Mouse (Mus musculus): ENCODE data around the gene Drd4. TPM values are rescaled to one million over a fixed set of nuclear protein-coding genes. Genes with fewer than 3 reads are reported as not detected.
"Not testable (repeated sequence)": the region's sequence is repeated elsewhere in the genome, so short reads cannot be mapped to it uniquely, and the experiment has no call there.

Gene Drd4
- 1.6 TPM in 2 replicates for polyA plus RNA-seq (2016; fragmentation: Nextera tagmentation; extraction: Ambion mirVana)

DNA sequence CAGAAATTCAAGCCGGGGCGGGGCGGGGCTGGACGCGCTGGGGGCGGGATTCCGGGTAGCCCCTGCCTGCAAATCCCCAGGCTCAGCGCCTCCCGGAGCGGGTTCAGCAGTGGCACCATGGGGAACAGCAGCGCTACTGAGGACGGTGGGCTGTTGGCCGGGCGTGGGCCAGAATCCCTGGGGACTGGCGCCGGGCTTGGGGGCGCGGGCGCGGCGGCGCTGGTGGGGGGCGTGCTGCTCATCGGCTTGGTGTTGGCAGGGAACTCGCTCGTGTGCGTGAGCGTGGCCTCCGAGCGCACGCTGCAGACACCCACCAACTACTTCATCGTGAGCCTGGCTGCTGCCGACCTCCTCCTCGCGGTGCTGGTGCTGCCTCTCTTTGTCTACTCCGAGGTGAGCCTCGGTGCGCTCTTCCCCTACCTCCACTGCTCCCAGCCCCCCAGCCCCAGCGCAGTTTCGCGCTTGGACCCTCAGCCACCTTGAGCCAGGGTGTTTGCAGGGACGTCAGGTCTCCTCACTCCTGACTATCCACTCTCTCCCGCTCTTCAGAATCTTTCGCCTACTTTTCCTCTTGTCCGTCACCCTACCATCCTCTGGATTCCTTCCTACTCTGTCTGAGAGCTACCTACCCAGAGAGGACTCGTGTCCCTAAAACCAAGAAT is at the start of gene Drd4:
TSS of gene Drd4 (plus strand) at position 86 of the 662 bp plus-strand sequence.
- peak within 1 kb of the TSS; percentile 97 for H3K4me2 ChIP-seq
- WGBS: 2% methylated on average over 46 of the region's 46 CpGs
- H3K4me3 ChIP-seq (replicated peaks): peak within 1 kb of the TSS; percentile 59
- H3K36me3 ChIP-seq: peaks cover 8% of the 10 kb centered on the region; the same call in 1 of the 2 replicates
- H3K9me3 ChIP-seq: no peaks in the 10 kb centered on the region
- H3K9ac ChIP-seq (replicated peaks): peak within 1 kb of the TSS; percentile 70
- H3K4me1 ChIP-seq (replicated peaks): peaks cover 31% of the 10 kb centered on the region
- peaks cover 67% of the 10 kb centered on the region for H3K27me3 ChIP-seq
- 0 out of 2 replicates have a peak, but pooled peaks have one; percentile 41 for ATAC-seq (ENCODE audit: insufficient number of reproducible peaks, insufficient read depth, low FRiP score, low TSS enrichment, low read depth)
- H3K27ac ChIP-seq: no peak within 1 kb of the TSS

GRCm38 (mm10) chr7:141250486-141250885 is 41.3 kb upstream of the Drd4 start:
- not testable (repeated sequence) for H3K4me2 ChIP-seq; H3K27me3 ChIP-seq; H3K4me1 ChIP-seq (replicated peaks); H3K9me3 ChIP-seq; H3K27ac ChIP-seq; H3K4me3 ChIP-seq (replicated peaks); H3K9ac ChIP-seq (replicated peaks); ATAC-seq (ENCODE audit: insufficient number of reproducible peaks, insufficient read depth, low FRiP score, low TSS enrichment, low read depth)
- 91% methylated on average over 4 of the region's 4 CpGs for WGBS
- H3K36me3 ChIP-seq: peaks cover 97% of the 10 kb centered on the region

DNA sequence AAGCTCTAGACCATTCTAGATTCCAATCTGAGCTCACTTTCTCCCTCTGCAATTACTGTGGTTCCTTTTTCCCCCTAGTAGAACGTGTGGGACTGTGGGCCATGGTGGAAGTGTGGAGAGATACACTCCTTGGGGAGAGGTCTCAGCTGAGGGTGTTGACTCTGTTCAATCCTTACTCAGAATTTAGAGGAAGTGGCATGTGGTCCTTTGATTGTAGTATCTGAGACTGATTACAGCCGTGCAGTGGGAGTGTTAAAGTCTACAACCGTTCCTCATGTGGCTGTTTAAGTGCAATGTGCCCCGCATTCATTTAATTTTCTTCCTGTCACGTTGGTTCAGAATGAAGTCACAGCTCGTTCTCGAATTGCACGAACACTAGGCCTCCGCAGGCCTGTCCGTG is 35.6 kb upstream of the Drd4 start:
- H3K27me3 ChIP-seq: no peaks in the 10 kb centered on the region
- no peak overlapping the region for H3K4me2 ChIP-seq
- no peak overlapping the region for H3K9ac ChIP-seq (replicated peaks)
- 92% methylated on average over 10 of the region's 10 CpGs for WGBS
- peaks cover 97% of the 10 kb centered on the region for H3K36me3 ChIP-seq
- H3K27ac ChIP-seq: no peak overlapping the region
- no peaks in the 10 kb centered on the region for H3K9me3 ChIP-seq
- no peak overlapping the region for H3K4me3 ChIP-seq (replicated peaks)
- ATAC-seq (ENCODE audit: insufficient number of reproducible peaks, insufficient read depth, low FRiP score, low TSS enrichment, low read depth): no peak
- no peaks in the 10 kb centered on the region for H3K4me1 ChIP-seq (replicated peaks)

GRCm38 (mm10) chr7:141261480-141261879 is 30.3 kb upstream of the Drd4 start:
- no peak overlapping the region for H3K4me3 ChIP-seq (replicated peaks)
- no peak overlapping the region for H3K9ac ChIP-seq (replicated peaks)
- H3K4me1 ChIP-seq (replicated peaks): peaks cover 15% of the 10 kb centered on the region; the same call in 1 of the 2 replicates
- H3K9me3 ChIP-seq: no peaks in the 10 kb centered on the region
- 85% methylated on average over 3 of the region's 3 CpGs for WGBS
- H3K27ac ChIP-seq: no peak overlapping the region
- ATAC-seq (ENCODE audit: insufficient number of reproducible peaks, insufficient read depth, low FRiP score, low TSS enrichment, low read depth): no peak
- H3K27me3 ChIP-seq: peaks cover 4% of the 10 kb centered on the region; the same call in 1 of the 2 replicates
- no peak overlapping the region for H3K4me2 ChIP-seq
- H3K36me3 ChIP-seq: peaks cover 79% of the 10 kb centered on the region

DNA sequence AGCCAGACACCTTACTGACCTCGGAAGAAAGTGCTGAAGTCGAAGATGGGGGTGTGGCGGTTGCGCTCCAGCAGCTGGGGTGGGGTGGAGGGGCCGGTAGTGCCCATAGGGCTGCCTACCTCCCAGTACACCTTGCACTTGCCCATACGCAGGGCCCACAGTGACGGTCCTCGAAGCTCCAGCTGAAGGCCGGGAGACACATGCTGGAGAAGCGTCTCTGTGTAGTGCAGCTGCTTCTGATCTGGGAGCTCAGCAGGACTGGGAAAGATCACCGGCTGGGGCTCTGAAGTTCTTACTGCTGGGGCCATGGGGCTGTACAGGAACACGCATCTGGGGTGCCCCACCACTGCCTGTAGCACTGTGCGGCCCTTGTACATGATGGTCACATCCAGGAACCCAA is 28.2 kb upstream of the Drd4 start:
- Histone ChIP-seq H3K9me3 (no peaks in the 10 kb centered on the region), H3K4me1 (replicated peaks) (peaks cover 17% of the 10 kb centered on the region; the same call in 1 of the 2 replicates), H3K4me2 (no peak overlapping the region), H3K4me3 (replicated peaks) (no peak overlapping the region), H3K27me3 (peaks cover 4% of the 10 kb centered on the region; the same call in 1 of the 2 replicates), H3K27ac (no peak overlapping the region), H3K9ac (replicated peaks) (no peak overlapping the region), H3K36me3 (peaks cover 58% of the 10 kb centered on the region)
- WGBS: 85% methylated on average over 13 of the region's 13 CpGs
- no peak for ATAC-seq (ENCODE audit: insufficient number of reproducible peaks, insufficient read depth, low FRiP score, low TSS enrichment, low read depth)

- Histone ChIP-seq H3K4me2 (no peak overlapping the region), H3K9ac (replicated peaks) (no peak overlapping the region), H3K27ac (no peak overlapping the region), H3K36me3 (peaks cover 52% of the 10 kb centered on the region), H3K4me1 (replicated peaks) (peaks cover 17% of the 10 kb centered on the region; the same call in 1 of the 2 replicates), H3K4me3 (replicated peaks) (no peak overlapping the region), H3K9me3 (no peaks in the 10 kb centered on the region), H3K27me3 (peaks cover 4% of the 10 kb centered on the region; the same call in 1 of the 2 replicates)
- no peak for ATAC-seq (ENCODE audit: insufficient number of reproducible peaks, insufficient read depth, low FRiP score, low TSS enrichment, low read depth)
- 70% methylated on average over 11 of the region's 11 CpGs for WGBS
Measured at GRCm38 (mm10) chr7:141264041-141264700, 27.6 kb upstream of the Drd4 start.

GRCm38 (mm10) chr7:141264761-141265410 is 26.9 kb upstream of the Drd4 start:
- Histone ChIP-seq H3K4me2 (peak overlapping the region; percentile 81), H3K4me3 (replicated peaks) (no peak overlapping the region), H3K27me3 (peaks cover 4% of the 10 kb centered on the region; the same call in 1 of the 2 replicates), H3K9ac (replicated peaks) (no peak overlapping the region), H3K27ac (no peak overlapping the region), H3K9me3 (no peaks in the 10 kb centered on the region), H3K36me3 (peaks cover 45% of the 10 kb centered on the region), H3K4me1 (replicated peaks) (peaks cover 17% of the 10 kb centered on the region; the same call in 1 of the 2 replicates)
- ATAC-seq (ENCODE audit: insufficient number of reproducible peaks, insufficient read depth, low FRiP score, low TSS enrichment, low read depth): peak; percentile 53; the same call in 1 of the 2 replicates
- 30% methylated on average over 12 of the region's 12 CpGs for WGBS

- no peak for ATAC-seq (ENCODE audit: insufficient number of reproducible peaks, insufficient read depth, low FRiP score, low TSS enrichment, low read depth)
- 38% methylated on average over 11 of the region's 11 CpGs for WGBS
- H3K4me2 ChIP-seq: peak overlapping the region; percentile 81
- no peaks in the 10 kb centered on the region for H3K9me3 ChIP-seq
- peak overlapping the region; percentile 47; the same call in 1 of the 2 replicates for H3K27ac ChIP-seq
- H3K36me3 ChIP-seq: peaks cover 40% of the 10 kb centered on the region
- no peak overlapping the region; the same call in 1 of the 2 replicates for H3K4me3 ChIP-seq (replicated peaks)
- H3K9ac ChIP-seq (replicated peaks): no peak overlapping the region
- H3K4me1 ChIP-seq (replicated peaks): peaks cover 17% of the 10 kb centered on the region; the same call in 1 of the 2 replicates
- peaks cover 4% of the 10 kb centered on the region; the same call in 1 of the 2 replicates for H3K27me3 ChIP-seq
Measured at GRCm38 (mm10) chr7:141265411-141265738, 26.4 kb upstream of the Drd4 start.

DNA sequence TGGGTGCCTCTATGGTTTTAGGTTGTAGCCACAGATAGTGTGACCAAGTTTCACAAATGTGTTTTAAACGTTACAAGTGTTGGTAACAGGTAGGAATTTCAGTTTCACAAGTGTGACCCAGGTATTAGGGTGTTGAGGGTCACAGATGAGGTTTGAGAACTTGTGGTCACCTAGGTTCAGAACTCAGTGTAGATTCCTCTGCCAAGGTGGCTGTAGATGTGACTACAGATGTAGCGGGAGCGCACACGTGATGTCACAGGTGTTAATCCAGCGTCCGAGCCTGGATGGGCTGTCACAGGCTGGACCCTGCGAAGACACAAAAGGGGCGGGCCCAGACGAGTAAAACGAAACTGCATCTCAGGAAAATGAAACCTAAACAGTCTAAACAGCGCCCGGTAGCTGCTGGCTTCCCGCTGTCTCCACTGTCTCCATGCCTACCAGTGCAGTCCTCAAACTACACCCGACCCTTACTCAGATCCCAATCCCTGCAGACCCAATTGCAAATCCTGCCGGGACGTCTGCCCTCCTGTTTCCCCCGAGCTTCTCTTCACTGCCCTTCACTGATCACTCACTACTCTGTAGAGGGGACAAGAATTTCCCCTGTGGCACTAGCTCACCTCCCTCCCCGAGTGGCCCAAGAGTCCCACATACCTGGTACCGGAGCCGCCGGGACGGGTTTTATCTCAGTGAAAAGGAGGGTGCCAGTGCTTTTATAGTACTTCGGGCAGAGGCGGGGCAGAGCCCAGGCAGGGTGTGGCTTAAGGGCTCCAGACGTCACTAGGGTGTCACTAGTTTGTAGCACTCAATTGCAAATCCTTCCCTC is 25.9 kb upstream of the Drd4 start, which contains the start of gene Irf7:
TSS of gene Irf7 (minus strand) at position 743 of the 823 bp plus-strand sequence.
- 10% methylated on average over 25 of the region's 25 CpGs for whole genome bisulfite sequencing
- Histone ChIP-seq H3K4me2 (peak within 1 kb of the TSS; percentile 81), H3K9ac (replicated peaks) (peak within 1 kb of the TSS; percentile 59), H3K9me3 (no peaks in the 10 kb centered on the region), H3K27ac (peak within 1 kb of the TSS; percentile 47; the same call in 1 of the 2 replicates), H3K4me3 (replicated peaks) (peak within 1 kb of the TSS; percentile 44), H3K4me1 (replicated peaks) (peaks cover 17% of the 10 kb centered on the region; the same call in 1 of the 2 replicates), H3K27me3 (peaks cover 4% of the 10 kb centered on the region; the same call in 1 of the 2 replicates), H3K36me3 (peaks cover 35% of the 10 kb centered on the region)
- peak; percentile 29; the same call in 1 of the 2 replicates for ATAC-seq (ENCODE audit: insufficient number of reproducible peaks, insufficient read depth, low FRiP score, low TSS enrichment, low read depth)

- H3K27me3 ChIP-seq: peaks cover 4% of the 10 kb centered on the region; the same call in 1 of the 2 replicates
- peaks cover 7% of the 10 kb centered on the region for H3K36me3 ChIP-seq
- H3K4me1 ChIP-seq (replicated peaks): peaks cover 17% of the 10 kb centered on the region; the same call in 1 of the 2 replicates
- 0 out of 2 replicates have a peak overlapping the region, but pooled peaks have one; percentile 1 for H3K4me2 ChIP-seq
- no peak overlapping the region for H3K4me3 ChIP-seq (replicated peaks)
- WGBS: 79% methylated on average over 24 of the region's 24 CpGs
- H3K9me3 ChIP-seq: no peaks in the 10 kb centered on the region
- H3K27ac ChIP-seq: no peak overlapping the region
- no peak for ATAC-seq (ENCODE audit: insufficient number of reproducible peaks, insufficient read depth, low FRiP score, low TSS enrichment, low read depth)
- H3K9ac ChIP-seq (replicated peaks): no peak overlapping the region
Measured at GRCm38 (mm10) chr7:141268466-141269272, 23.1 kb upstream of the Drd4 start.
